Mouse (Mus musculus) urinary bladder, adult 2 months (tissue): ENCODE data around the gene Focad. TPM values are rescaled to one million over a fixed set of nuclear protein-coding genes. Genes with fewer than 3 reads are reported as not detected.

Source experiments
- DNase-seq: peaks from one replicate; pipeline ENCODE4 v3.0.0; 2022; ENCODE audit warnings: low spot score
- polyA plus RNA-seq: library from polyadenylated mRNA; depleted of rRNA; stranded (reverse); fragments of >200 nt; gene quantifications from 2 replicates; pipeline ENCODE4 v1.2.3, GENCODE M21; 2012; rRNA removed

The Focad gene
- polyA plus RNA-seq, 1 experiment = 11.0 TPM

- no peak for DNase-seq
Observed at GRCm38 (mm10) chr4:88448976-88449375, 354.5 kb downstream of the Focad start.

- no peak for DNase-seq
Observed at GRCm38 (mm10) chr4:88450087-88450765, 355.8 kb downstream of the Focad start.

DNA sequence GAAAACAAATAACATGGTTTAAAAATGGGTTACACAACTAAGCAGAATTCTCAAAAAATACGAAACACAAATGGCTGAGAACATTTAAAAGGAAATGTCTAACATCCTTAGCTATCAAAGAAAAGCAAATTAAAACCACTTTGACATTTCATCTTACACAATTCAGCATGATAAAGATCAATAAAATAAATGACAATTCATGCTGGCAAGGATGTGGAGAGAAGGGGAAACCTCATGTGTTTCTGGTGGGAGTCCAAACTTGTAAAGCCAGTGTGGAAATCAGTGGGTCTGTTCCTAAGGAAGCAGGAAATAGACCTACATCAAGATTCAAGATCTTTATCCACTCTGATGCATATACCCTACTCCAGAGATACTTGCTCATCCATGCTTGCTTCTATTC lies 363.7 kb downstream of the Focad start:
- no peak for DNase-seq

- DNase-seq = no peak
Observed at GRCm38 (mm10) chr4:88458673-88459072, 364.2 kb downstream of the Focad start.

Other genes starting within 250 kb of the Focad start
- gene Mllt3, start 61.3 kb upstream of the Focad start, polyA plus RNA-seq = 13.9 and 17.1 TPM in 2 replicates